Mouse (Mus musculus): ENCODE results near the gene Gm16223. TPM values are rescaled to one million over a fixed set of nuclear protein-coding genes. Genes with fewer than 3 reads are reported as not detected.

Gm16223 gene
- 0.65 TPM in 1 of 2 replicates, not detected in the other for polyA plus RNA-seq (2011; ENCODE audit: insufficient read depth, insufficient read length, low replicate concordance, missing spikeins)

- 76% methylated on average over 10 of the region's 10 CpGs for WGBS
- no peaks in the 10 kb centered on the region for H3K4me1 ChIP-seq (ENCODE audit: control insufficient read depth, insufficient read depth, low read length)
- H3K27ac ChIP-seq (ENCODE audit: control insufficient read depth, insufficient read depth, low read depth, low read length, poor library complexity), result no peak within 1 kb of the TSS
- no peak for TF ChIP-seq CTCF (IDR thresholded peaks at IDR 0.05; ENCODE audit: control insufficient read depth, insufficient read depth, low read length)
- TF ChIP-seq POLR2A (IDR thresholded peaks at IDR 0.05; ENCODE audit: borderline replicate concordance, control insufficient read depth, low read depth, low read length), result no peak
- no peak within 1 kb of the TSS for H3K4me3 ChIP-seq (replicated peaks; ENCODE audit: control insufficient read depth, low read depth, low read length)
These were observed at the start of gene Gm16223 for GRCm38 (mm10) chr5:42067476-42068187. Gene Gm16223, plus strand, starts transcription at chr5:42067960.

GRCm38 (mm10) chr5:42022029-42022428, 45.7 kb upstream of the Gm16223 start:
- no peak overlapping the region for H3K27ac ChIP-seq (ENCODE audit: control insufficient read depth, insufficient read depth, low read depth, low read length, poor library complexity)
- TF ChIP-seq POLR2A (IDR thresholded peaks at IDR 0.05; ENCODE audit: borderline replicate concordance, control insufficient read depth, low read depth, low read length), result no peak
- no peak for TF ChIP-seq CTCF (IDR thresholded peaks at IDR 0.05; ENCODE audit: control insufficient read depth, insufficient read depth, low read length)
- 64% methylated on average over 3 of the region's 3 CpGs for WGBS
- no peaks in the 10 kb centered on the region for H3K4me1 ChIP-seq (ENCODE audit: control insufficient read depth, insufficient read depth, low read length)
- H3K4me3 ChIP-seq (replicated peaks; ENCODE audit: control insufficient read depth, low read depth, low read length), result no peak overlapping the region

GRCm38 (mm10) chr5:42023521-42023920, 44.2 kb upstream of the Gm16223 start:
- H3K4me3 ChIP-seq (replicated peaks; ENCODE audit: control insufficient read depth, low read depth, low read length), result no peak overlapping the region
- no peak overlapping the region for H3K27ac ChIP-seq (ENCODE audit: control insufficient read depth, insufficient read depth, low read depth, low read length, poor library complexity)
- TF ChIP-seq POLR2A (IDR thresholded peaks at IDR 0.05; ENCODE audit: borderline replicate concordance, control insufficient read depth, low read depth, low read length), result no peak
- TF ChIP-seq CTCF (IDR thresholded peaks at IDR 0.05; ENCODE audit: control insufficient read depth, insufficient read depth, low read length), result no peak
- WGBS, result 47% methylated on average over 1 of the region's 1 CpGs
- no peaks in the 10 kb centered on the region for H3K4me1 ChIP-seq (ENCODE audit: control insufficient read depth, insufficient read depth, low read length)

GRCm38 (mm10) chr5:42036388-42037082, 31.2 kb upstream of the Gm16223 start:
- H3K27ac ChIP-seq (ENCODE audit: control insufficient read depth, insufficient read depth, low read depth, low read length, poor library complexity), result no peak overlapping the region
- WGBS, result 63% methylated on average over 15 of the region's 15 CpGs
- no peak overlapping the region for H3K4me3 ChIP-seq (replicated peaks; ENCODE audit: control insufficient read depth, low read depth, low read length)
- TF ChIP-seq CTCF (IDR thresholded peaks at IDR 0.05; ENCODE audit: control insufficient read depth, insufficient read depth, low read length) (no peak), POLR2A (IDR thresholded peaks at IDR 0.05; ENCODE audit: borderline replicate concordance, control insufficient read depth, low read depth, low read length) (no peak)
- no peaks in the 10 kb centered on the region for H3K4me1 ChIP-seq (ENCODE audit: control insufficient read depth, insufficient read depth, low read length)

GRCm38 (mm10) chr5:42054636-42055035, 13.1 kb upstream of the Gm16223 start:
- 67% methylated on average over 4 of the region's 4 CpGs for WGBS

GRCm38 (mm10) chr5:42055151-42055550, 12.6 kb upstream of the Gm16223 start:
- TF ChIP-seq CTCF (IDR thresholded peaks at IDR 0.05; ENCODE audit: control insufficient read depth, insufficient read depth, low read length), result no peak
- no peak for TF ChIP-seq POLR2A (IDR thresholded peaks at IDR 0.05; ENCODE audit: borderline replicate concordance, control insufficient read depth, low read depth, low read length)
- no peak overlapping the region for H3K27ac ChIP-seq (ENCODE audit: control insufficient read depth, insufficient read depth, low read depth, low read length, poor library complexity)
- WGBS, result 83% methylated on average over 5 of the region's 5 CpGs
- H3K4me1 ChIP-seq (ENCODE audit: control insufficient read depth, insufficient read depth, low read length), result no peaks in the 10 kb centered on the region
- no peak overlapping the region for H3K4me3 ChIP-seq (replicated peaks; ENCODE audit: control insufficient read depth, low read depth, low read length)

More at GRCm38 (mm10) chr5:42054636-42055035, 13.1 kb upstream of the Gm16223 start:
- Histone ChIP-seq H3K27ac (ENCODE audit: control insufficient read depth, insufficient read depth, low read depth, low read length, poor library complexity) (no peak overlapping the region), H3K4me3 (replicated peaks; ENCODE audit: control insufficient read depth, low read depth, low read length) (no peak overlapping the region), H3K4me1 (ENCODE audit: control insufficient read depth, insufficient read depth, low read length) (no peaks in the 10 kb centered on the region)
- TF ChIP-seq POLR2A (IDR thresholded peaks at IDR 0.05; ENCODE audit: borderline replicate concordance, control insufficient read depth, low read depth, low read length), result no peak
- TF ChIP-seq CTCF (IDR thresholded peaks at IDR 0.05; ENCODE audit: control insufficient read depth, insufficient read depth, low read length), result no peak

- TF ChIP-seq CTCF (IDR thresholded peaks at IDR 0.05; ENCODE audit: control insufficient read depth, insufficient read depth, low read length), result no peak
- TF ChIP-seq POLR2A (IDR thresholded peaks at IDR 0.05; ENCODE audit: borderline replicate concordance, control insufficient read depth, low read depth, low read length), result no peak
- H3K4me3 ChIP-seq (replicated peaks; ENCODE audit: control insufficient read depth, low read depth, low read length), result no peak overlapping the region
- no peak overlapping the region for H3K27ac ChIP-seq (ENCODE audit: control insufficient read depth, insufficient read depth, low read depth, low read length, poor library complexity)
- WGBS, result 35% methylated on average over 2 of the region's 2 CpGs
- no peaks in the 10 kb centered on the region for H3K4me1 ChIP-seq (ENCODE audit: control insufficient read depth, insufficient read depth, low read length)
These were observed 2.7 kb upstream of the Gm16223 start for GRCm38 (mm10) chr5:42065090-42065489.

- no peaks in the 10 kb centered on the region for H3K4me1 ChIP-seq (ENCODE audit: control insufficient read depth, insufficient read depth, low read length)
- WGBS, result 73% methylated on average over 3 of the region's 3 CpGs
- no peak overlapping the region for H3K4me3 ChIP-seq (replicated peaks; ENCODE audit: control insufficient read depth, low read depth, low read length)
- no peak overlapping the region for H3K27ac ChIP-seq (ENCODE audit: control insufficient read depth, insufficient read depth, low read depth, low read length, poor library complexity)
- TF ChIP-seq POLR2A (IDR thresholded peaks at IDR 0.05; ENCODE audit: borderline replicate concordance, control insufficient read depth, low read depth, low read length) (no peak), CTCF (IDR thresholded peaks at IDR 0.05; ENCODE audit: control insufficient read depth, insufficient read depth, low read length) (no peak)
These were observed 685 bp upstream of the Gm16223 start for GRCm38 (mm10) chr5:42067075-42067474.
